Mouse (Mus musculus): ENCODE data around the gene Thumpd1.

Thumpd1 gene

GRCm38 (mm10) chr7:119667893-119668292, 52.7 kb downstream of the Thumpd1 start:
- no peak for DNase-seq
